Mouse (Mus musculus): ENCODE measurements at regions not wholly inside any gene's neighbourhood (a gene's known extent, or its start where the extent isn't known, plus 50 kb on each side); places are given as distances from the start of the nearest gene placed in this dataset.

- TF ChIP-seq POLR2A (IDR thresholded peaks at IDR 0.05; ENCODE audit: borderline replicate concordance, insufficient read depth, low read length) (no peak), CTCF (IDR thresholded peaks at IDR 0.05; ENCODE audit: borderline replicate concordance, insufficient read depth, low read depth, low read length) (no peak)
Observed at GRCm38 (mm10) chr13:112135777-112136176, 152.5 kb upstream of the Ankrd55 start.

Measured in cerebellum, adult 2 months (tissue).